Mouse (Mus musculus): ENCODE results near the gene F11r.

DNA sequence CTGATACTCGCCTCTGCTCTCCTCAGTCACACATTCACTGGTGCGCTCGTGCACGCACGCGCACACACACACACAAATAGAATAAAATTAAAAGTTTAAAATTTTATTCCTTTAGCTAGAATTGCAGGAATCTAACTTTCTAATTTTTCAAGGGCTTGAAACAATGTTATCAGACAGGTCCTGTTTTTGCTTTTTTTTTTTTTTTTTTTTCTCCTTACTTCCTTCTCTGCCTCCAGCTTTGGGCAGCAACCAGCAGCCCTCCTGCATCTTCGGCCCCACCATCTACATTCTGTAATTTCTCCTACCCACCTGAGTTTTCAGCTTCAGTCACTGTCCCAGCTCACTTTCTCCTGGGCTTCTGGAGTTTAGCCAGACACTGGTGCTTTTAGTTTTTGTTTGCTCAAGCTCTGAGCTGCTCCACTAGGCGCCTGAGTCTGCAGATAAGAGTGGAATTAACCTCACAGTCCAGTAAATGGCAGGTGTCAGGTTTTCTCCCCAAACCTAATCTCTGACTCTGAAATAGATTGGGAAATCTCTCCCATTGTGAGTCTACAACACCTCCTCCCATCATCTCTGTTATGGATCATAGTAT, 14.7 kb upstream of the F11r start:
- TF ChIP-seq POLR2A (IDR thresholded peaks at IDR 0.05; ENCODE audit: control insufficient read depth, low read depth, low read length): no peak
- TF ChIP-seq CTCF (IDR thresholded peaks at IDR 0.05; ENCODE audit: control insufficient read depth, insufficient read depth, insufficient replicate concordance, low read depth, low read length): no peak

Measured in testis, adult 2 months (tissue).